Mouse (Mus musculus) small intestine, adult 2 months (tissue): ENCODE data around the gene Syt5. TPM values are rescaled to one million over a fixed set of nuclear protein-coding genes. Genes with fewer than 3 reads are reported as not detected.
A peak's percentile ranks its signal among the peaks of the same experiment; 100 is the strongest.
"Not testable (repeated sequence)": the region's sequence is repeated elsewhere in the genome, so short reads cannot be mapped to it uniquely, and the experiment has no call there.

Experiments used
- H3K27ac ChIP-seq: fragments of 200-500 bp; 2 replicates; pipeline ENCODE4 v1.5.1; 2012; ENCODE audit warnings: low read depth, low read length, control low read depth, inconsistent platforms; ENCODE audit not compliant: insufficient read depth
- H3K27me3 ChIP-seq: fragments of 200-500 bp; 2 replicates; pipeline ENCODE4 v1.6.1; 2012; ENCODE audit warnings: mild to moderate bottlenecking, moderate library complexity, low read length, inconsistent platforms; ENCODE audit not compliant: control insufficient read depth, insufficient read depth
- H3K36me3 ChIP-seq: fragments of 200-500 bp; 2 replicates; pipeline ENCODE4 v1.6.1; 2012; ENCODE audit warnings: mild to moderate bottlenecking, low read length, control low read depth, inconsistent platforms; ENCODE audit not compliant: control insufficient read depth, insufficient read depth
- H3K4me1 ChIP-seq: fragments of 200-500 bp; 2 replicates; pipeline ENCODE4 v1.6.1; 2012; ENCODE audit warnings: low read length, inconsistent platforms, mixed read lengths; ENCODE audit not compliant: control insufficient read depth, insufficient read depth, insufficient read length
- H3K4me3 ChIP-seq: fragments of 200-500 bp; 2 replicates; pipeline ENCODE4 v1.5.1; 2012; ENCODE audit warnings: low read depth, mild to moderate bottlenecking, control low read depth, inconsistent platforms, low read length, moderate library complexity
- CTCF ChIP-seq: fragments of 200-500 bp; IDR thresholded peaks from 2 replicates; pipeline ENCODE4 v1.5.1; 2012; ENCODE audit warnings: low read depth, mild to moderate bottlenecking, control low read depth, inconsistent platforms, low read length, moderate library complexity, mixed read lengths; ENCODE audit not compliant: insufficient replicate concordance, insufficient read length; ENCODE audit errors: extremely low read depth
- POLR2A ChIP-seq: fragments of 200-500 bp; IDR thresholded peaks from 2 replicates; pipeline ENCODE4 v1.6.1; 2012; ENCODE audit warnings: low read depth, mild to moderate bottlenecking, control low read depth, inconsistent platforms, low read length, moderate library complexity
- WGBS: fragments of 180-500 bp; shearing (Covaris S2); methylation state at CpG from one replicate; pipeline ENCODE4 v1.1.7; 2018; 5-methylcytosine and 5-hydroxymethylcytosine counted together
- polyA plus RNA-seq: library from polyadenylated mRNA; depleted of rRNA; stranded (reverse); fragments of >200 nt; gene quantifications from 2 replicates; pipeline ENCODE4 v1.2.3, GENCODE M21; 2012

Gene Syt5
- polyA plus RNA-seq, 1 experiment, result 9.4 TPM

- Histone ChIP-seq H3K4me1 (peaks cover 4% of the 10 kb centered on the region), H3K27ac (no peak overlapping the region), H3K4me3 (no peak overlapping the region), H3K36me3 (peaks cover 10% of the 10 kb centered on the region), H3K27me3 (no peaks in the 10 kb centered on the region)
- no peak for TF ChIP-seq CTCF
- 69% methylated on average over 15 of the region's 15 CpGs for WGBS
Observed at GRCm38 (mm10) chr7:4546050-4546449, 1.3 kb downstream of the Syt5 start.

- no peaks in the 10 kb centered on the region for H3K4me1 ChIP-seq
Observed at GRCm38 (mm10) chr7:4542013-4542412, 5.3 kb downstream of the Syt5 start.

GRCm38 (mm10) chr7:4541344-4541743, 6.0 kb downstream of the Syt5 start:
- no peaks in the 10 kb centered on the region for H3K4me1 ChIP-seq
- no peak overlapping the region for H3K27ac ChIP-seq
- 67% methylated on average over 5 of the region's 5 CpGs for WGBS
- H3K27me3 ChIP-seq, result no peaks in the 10 kb centered on the region; the same call in 1 of the 2 replicates
- TF ChIP-seq CTCF (no peak), POLR2A (no peak)
- no peak overlapping the region for H3K4me3 ChIP-seq
- peaks cover 8% of the 10 kb centered on the region; the same call in 1 of the 2 replicates for H3K36me3 ChIP-seq

More at GRCm38 (mm10) chr7:4542013-4542412, 5.3 kb downstream of the Syt5 start:
- no peak for TF ChIP-seq CTCF
- TF ChIP-seq POLR2A, result no peak
- Histone ChIP-seq H3K36me3 (peaks cover 8% of the 10 kb centered on the region; the same call in 1 of the 2 replicates), H3K27ac (no peak overlapping the region), H3K27me3 (no peaks in the 10 kb centered on the region; the same call in 1 of the 2 replicates), H3K4me3 (no peak overlapping the region)
- WGBS, result 51% methylated on average over 17 of the region's 17 CpGs

GRCm38 (mm10) chr7:4539019-4539418, 8.3 kb downstream of the Syt5 start:
- TF ChIP-seq POLR2A (no peak), CTCF (no peak)
- Histone ChIP-seq H3K36me3 (peaks cover 8% of the 10 kb centered on the region; the same call in 1 of the 2 replicates), H3K27me3 (peaks cover 2% of the 10 kb centered on the region; the same call in 1 of the 2 replicates), H3K4me1 (no peaks in the 10 kb centered on the region), H3K4me3 (no peak overlapping the region), H3K27ac (no peak overlapping the region)
- WGBS, result 71% methylated on average over 2 of the region's 2 CpGs

- Histone ChIP-seq H3K4me1 (no peaks in the 10 kb centered on the region; the same call in 1 of the 2 replicates), H3K27me3 (peaks cover 2% of the 10 kb centered on the region; the same call in 1 of the 2 replicates), H3K4me3 (no peak overlapping the region), H3K36me3 (peaks cover 8% of the 10 kb centered on the region; the same call in 1 of the 2 replicates), H3K27ac (no peak overlapping the region)
- WGBS, result 53% methylated on average over 4 of the region's 4 CpGs
- TF ChIP-seq CTCF (no peak), POLR2A (no peak)
Observed at GRCm38 (mm10) chr7:4537181-4537580, 10.2 kb downstream of the Syt5 start.

GRCm38 (mm10) chr7:4536369-4536768, 11.0 kb downstream of the Syt5 start:
- no peak overlapping the region for H3K27ac ChIP-seq
- peaks cover 2% of the 10 kb centered on the region; the same call in 1 of the 2 replicates for H3K27me3 ChIP-seq
- WGBS, result 87% methylated on average over 4 of the region's 4 CpGs
- H3K4me3 ChIP-seq, result no peak overlapping the region
- TF ChIP-seq POLR2A, result no peak
- no peak for TF ChIP-seq CTCF
- peaks cover 7% of the 10 kb centered on the region; the same call in 1 of the 2 replicates for H3K36me3 ChIP-seq
- peaks cover 2% of the 10 kb centered on the region for H3K4me1 ChIP-seq

GRCm38 (mm10) chr7:4532005-4532729, 15.2 kb downstream of the Syt5 start, which contains the start of gene Dnaaf3:
Dnaaf3 (minus strand) TSS chr7:4532453.
- Histone ChIP-seq H3K4me3 (peak within 1 kb of the TSS; percentile 53), H3K4me1 (peaks cover 6% of the 10 kb centered on the region), H3K36me3 (no peaks in the 10 kb centered on the region), H3K27ac (no peak within 1 kb of the TSS), H3K27me3 (0 out of 2 replicates have a peak, but pooled peaks cover 2% of the 10 kb centered on the region)
- TF ChIP-seq CTCF (no peak), POLR2A (no peak)
- WGBS, result 3% methylated on average over 28 of the region's 28 CpGs

- not testable (repeated sequence) for H3K27ac ChIP-seq, H3K4me1 ChIP-seq, H3K4me3 ChIP-seq, H3K27me3 ChIP-seq, H3K36me3 ChIP-seq
- 33% methylated on average over 8 of the region's 8 CpGs for WGBS
Observed at GRCm38 (mm10) chr7:4530166-4530565, 17.2 kb downstream of the Syt5 start.
